Mouse (Mus musculus) layer of hippocampus, postnatal 10 days (tissue): ENCODE data around the gene BC049715. TPM values are rescaled to one million over a fixed set of nuclear protein-coding genes. Genes with fewer than 3 reads are reported as not detected.
"Not testable (repeated sequence)": the region's sequence is repeated elsewhere in the genome, so short reads cannot be mapped to it uniquely, and the experiment has no call there.

Experiments
- DNase-seq, 2 experiments: peaks; one replicate each; pipeline ENCODE4 v3.0.0; 2021; ENCODE audit warnings: low spot score in 2 of 2
- long read RNA-seq: library from polyadenylated mRNA; stranded (forward); transcript quantifications from one replicate; pipeline ENCODE4 v2.0.0, GENCODE M21; 2023
- total RNA-seq, 2 experiments: library from RNA; stranded (reverse); gene quantifications; 2 replicates each; pipeline ENCODE4 v1.2.3; 2021

Gene BC049715
- 1 to 10 TPM; 3.1 to 4.9 TPM for total RNA-seq
- long read RNA-seq: 0 reads

DNA sequence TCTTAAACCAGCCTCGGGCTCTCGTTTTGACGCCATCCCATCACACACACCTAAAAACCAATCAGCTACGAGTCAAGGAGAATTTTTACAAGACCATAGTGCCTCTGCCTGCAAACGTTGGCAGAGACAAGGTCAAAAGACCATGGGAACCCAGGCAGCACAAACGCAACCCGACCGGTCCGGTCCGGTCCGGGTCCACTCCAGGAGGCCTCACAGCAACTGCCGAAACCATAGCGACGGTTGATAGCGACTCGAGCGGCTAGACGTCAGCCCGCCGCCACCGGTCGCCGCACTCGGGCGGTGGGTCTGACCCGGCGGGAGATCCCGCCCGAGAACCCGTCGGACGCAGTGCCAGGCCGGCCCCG, at the start of gene BC049715:
Gene BC049715, plus strand, starts transcription at position 111 of the 365 bp plus-strand sequence.
- no peak for DNase-seq

DNA sequence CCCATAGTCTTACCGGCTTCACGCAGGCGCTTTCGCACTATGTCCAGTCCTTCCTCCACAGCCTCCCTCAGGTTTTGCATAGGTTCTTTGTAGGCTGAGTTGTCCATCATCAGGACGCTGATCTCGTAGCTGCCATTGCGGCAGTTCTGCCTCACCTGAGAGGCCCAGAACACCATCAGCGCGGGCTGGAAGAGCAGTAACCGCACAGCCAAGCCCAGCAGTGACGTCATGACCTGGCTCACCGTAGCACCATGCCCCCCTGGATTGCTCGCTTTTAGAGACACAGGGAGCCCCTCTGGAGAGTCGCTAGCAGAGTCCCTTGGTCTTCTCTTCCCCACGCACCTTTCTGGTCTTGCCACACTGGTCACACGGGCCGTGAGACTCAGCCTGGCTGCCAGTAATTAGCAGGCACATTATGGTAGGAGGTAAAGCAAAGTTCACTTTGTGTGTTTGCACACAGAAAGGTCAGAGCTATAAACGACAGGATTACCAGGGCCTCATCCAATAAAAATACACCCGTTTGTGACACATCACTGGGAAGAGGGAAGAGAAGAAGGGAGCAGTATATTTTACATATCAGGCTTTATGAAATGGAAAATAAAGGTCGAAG, 45.9 kb upstream of the BC049715 start, which contains the start of gene Gucy2c:
Gene Gucy2c, minus strand, starts transcription at position 389 of the 610 bp plus-strand sequence.
- DNase-seq: no peak

DNA sequence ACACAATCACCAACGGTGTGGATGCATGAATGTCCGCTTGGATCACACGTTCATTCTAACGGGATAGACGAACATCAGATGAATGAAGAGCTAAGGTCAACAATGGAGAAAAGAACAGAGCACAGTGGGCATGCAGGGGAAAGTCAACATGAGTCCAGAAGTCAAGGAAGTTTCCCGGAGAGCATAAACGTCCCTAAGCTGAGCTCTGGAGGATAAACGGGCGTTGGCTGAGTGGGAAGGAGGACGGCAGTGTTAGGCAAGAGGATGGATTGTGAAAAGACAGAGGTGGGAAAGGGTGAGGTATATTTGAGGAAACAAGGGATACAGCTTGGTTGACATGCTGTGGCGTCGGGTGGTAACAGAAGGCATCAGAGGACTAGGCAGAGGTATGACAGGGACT, 45.3 kb upstream of the BC049715 start:
- DNase-seq: no peak

DNA sequence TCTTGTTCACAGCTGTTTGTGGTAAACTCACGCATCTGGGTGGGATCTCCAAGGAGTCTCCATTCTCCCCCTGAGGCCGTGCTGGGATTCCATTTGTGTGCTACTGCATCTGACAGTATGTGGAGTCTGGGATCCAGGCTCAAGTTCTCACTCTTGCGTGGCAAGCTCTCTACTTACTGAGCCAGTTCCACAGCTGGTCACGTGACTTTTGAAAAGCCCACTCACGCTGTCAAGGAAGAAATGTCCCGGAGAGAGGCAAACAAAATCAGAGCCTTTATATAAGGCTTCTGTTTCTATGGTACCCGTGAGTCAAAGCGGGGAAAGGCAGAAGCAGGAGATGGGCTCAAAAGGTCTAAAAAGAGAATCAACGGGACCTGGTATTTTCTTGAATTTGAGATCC, 44.7 kb upstream of the BC049715 start:
- no peak for DNase-seq

DNA sequence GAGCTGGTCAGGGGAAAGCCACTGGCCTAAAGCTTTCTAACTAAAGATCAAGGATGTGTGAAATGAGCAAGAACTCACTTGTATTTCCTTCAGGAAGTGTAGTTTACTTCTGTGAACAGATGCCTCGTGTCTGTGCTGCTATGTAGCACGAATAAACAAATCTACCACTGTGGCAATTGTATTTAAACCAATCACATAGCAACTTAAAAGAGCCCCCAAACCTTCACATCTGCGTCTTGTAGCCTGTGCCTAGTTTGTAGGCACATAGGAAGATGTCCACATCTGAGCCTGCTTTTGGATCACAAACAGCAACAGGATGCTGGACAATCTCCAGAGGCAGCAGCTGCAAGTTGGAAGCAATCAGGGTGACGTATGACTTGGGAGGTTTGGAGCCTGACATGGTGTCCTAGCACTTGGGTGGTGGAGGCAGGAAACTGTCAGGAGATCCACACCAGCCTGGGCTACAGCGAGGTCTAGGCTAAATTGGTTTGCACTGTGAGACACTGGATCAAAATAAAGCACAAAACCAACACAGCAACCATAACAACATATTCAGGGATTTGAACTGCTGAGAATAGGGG, 37.9 kb upstream of the BC049715 start:
- no peak for DNase-seq

DNA sequence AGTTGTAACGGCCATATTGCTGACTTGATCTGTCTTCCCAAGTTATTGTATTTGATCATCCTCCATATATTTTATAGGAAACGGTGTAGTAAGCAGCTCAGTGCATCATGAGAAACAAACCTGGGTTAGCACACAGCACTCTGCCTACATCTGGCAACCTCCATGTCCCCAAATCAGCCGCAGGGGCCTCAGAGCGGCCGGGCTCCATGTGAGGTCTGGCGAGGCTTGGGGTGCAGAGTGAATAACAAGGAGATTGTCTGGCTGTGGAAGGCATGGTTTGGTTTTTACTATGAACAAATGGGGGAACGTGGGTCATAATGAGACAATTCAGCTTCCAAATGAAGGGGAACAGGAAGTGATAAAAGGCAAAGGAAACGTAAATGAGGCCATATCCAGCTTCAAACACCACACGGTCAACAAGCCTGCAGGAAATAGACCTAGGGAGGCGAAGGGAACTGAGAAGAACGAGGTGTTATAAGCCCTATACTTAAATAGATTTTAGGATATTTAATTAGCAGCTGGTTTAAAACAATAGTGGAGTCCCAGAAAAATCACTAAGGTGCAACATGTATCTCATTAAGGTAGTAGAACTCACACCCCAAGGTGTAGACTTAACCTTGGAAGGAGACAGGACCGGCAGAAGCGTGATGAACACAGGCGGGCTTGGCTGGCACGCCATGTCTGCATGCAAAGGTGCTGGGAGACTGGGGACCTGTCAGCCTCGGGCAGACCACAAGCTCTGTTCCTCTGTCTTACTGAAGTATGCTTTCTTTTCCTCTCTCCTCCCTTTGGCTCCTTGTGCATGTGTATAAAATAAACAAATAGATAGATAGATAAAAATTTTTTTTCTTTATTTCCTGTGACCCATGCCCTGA, 34.3 kb upstream of the BC049715 start:
- no peak for DNase-seq

DNA sequence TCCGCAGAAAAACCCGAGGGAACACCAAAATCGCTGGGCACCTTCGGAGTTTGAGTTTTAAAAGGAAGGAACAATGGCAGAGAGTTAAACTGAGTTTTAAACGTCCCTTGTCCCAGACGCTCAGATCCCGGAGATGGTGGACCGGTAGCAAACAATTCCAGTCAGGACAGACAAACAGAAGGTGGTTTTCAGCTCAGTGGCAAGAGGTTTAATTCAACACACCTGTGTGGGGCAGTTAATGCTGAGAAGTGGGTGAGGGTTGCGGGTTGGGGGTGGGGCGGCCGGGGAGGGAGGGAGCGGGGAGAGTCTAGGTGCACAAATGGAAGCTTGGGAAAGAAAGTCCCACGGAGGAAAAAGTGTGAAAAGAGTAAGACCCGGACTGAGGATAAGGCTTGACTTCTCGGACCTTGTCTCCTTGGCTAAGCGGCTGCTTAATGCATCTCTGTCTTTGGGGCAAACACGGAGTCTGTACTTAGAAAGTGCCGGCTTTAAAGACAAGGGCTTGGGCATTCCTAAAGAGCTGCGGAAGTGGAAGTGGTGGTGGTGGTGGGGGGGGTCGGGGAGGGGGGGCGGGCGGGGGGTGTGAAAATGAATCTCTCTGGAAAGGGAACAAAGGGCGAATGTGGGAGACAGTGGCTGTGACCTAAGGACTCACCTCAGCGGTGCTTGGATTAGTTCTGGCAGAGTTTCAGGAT, 33.4 kb upstream of the BC049715 start:
- DNase-seq: no peak

DNA sequence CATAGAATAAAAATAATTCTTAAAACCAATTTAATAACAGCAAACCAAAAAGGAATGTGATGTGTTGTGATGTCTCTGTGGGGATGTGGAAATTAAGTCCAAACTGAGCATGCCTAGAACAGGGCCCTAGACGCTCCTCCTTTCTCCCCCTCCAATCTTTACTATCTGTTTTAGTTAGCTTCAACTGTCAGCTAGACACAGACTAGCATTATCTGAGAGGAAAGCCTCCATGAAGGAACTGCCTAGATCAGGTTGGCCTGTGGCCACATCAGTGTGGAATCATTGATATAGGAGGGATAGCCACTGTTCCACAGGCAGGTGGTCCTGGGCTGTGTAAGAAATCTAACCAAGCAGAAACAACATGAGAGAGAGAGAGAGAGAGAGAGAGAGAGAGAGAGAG, 32.3 kb upstream of the BC049715 start:
- DNase-seq: no peak

DNA sequence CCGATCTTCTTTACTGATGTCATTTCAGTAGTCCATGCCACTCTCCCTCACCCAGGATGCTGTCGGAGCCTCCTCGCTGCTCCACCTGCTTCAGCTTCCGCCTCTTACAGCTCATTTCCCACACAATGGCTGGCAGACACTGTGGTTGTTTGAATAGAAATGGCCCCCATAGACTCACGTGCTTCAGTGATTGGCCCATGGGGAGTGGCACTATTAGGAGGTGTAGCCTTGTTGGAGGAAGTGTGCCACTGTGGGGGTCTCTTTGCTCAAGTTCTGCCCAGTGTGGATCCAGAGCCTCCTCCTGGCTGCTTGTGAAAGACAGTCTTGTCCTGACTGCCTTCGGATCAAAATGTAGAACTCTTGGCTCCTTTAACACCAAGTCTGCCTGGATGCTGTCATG, 31.6 kb upstream of the BC049715 start:
- no peak for DNase-seq

DNA sequence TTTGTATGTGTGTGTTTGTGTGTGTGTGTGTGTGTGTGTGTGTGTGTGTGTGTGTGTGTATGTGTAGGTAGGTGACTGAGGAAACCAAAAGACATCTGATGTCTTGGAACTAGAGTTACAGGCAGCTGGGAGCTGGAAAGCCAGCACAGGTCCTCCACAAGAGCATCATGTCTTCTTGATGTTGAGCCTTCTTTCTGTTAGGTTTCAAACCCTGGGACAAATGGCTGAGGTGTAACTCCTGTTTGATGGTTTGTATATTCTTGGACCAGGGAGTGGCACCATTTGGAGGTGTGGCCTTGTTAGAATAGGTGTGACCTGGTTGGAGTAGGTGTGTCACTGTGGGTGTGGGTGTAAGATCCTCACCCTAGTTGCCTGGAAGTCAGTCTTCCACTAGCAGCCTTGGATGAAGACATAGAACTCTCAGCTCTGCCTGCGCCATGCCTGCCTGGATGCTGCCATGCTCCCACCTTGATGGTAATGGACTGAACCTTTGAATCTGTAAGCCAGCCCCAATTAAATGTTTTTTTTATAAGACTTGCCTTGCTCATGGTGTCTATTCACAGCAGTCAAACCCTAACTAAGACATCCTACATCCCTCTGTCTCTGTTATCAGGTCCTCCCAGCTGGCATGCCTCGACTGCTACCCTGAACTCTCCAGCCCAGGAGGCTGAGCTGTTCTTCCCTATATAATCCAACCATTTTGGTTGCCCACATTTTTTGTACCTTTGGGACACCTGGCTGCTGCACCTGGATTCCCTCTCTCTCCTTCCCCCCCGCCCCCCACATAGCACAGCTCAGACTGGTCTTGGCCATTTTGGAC, 29.3 kb upstream of the BC049715 start:
- not testable (repeated sequence) for DNase-seq

DNA sequence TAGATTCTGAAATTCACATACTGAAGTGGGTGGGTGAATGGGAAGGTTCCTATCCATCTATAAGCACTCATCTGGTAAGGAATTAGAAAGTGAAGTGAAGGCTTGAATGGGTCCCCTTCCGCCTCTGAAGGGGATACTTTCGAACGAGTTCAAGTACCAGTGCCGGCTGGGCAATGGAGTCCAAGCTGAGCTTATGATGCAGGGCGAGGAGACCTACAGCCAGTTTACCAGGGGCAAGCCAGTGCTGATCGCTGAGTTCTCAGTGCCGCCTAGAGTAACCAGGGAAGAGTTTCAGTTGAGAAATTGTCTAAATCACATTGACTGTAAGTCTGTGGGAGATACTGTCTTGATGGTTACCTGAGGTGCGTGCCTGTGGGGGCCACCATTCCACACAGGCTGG, 26.7 kb upstream of the BC049715 start:
- DNase-seq: no peak

DNA sequence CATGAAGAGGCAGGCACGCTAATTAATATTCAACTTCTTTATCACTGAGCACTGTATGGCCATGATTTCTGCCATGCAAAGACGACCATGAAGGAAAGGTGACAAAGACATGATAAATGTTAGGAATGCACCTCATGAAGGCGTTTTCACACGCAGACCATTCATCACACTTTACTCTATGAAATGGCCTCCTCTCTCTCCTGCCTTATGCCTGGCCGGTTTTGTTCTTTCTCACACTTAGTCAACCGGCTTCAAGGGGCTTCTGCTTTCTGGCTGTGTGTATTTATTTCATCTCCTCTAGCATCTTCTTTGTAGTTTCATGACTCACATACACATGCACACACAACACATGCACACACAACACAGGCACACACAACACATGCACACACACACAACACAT, 26.2 kb upstream of the BC049715 start:
- no peak for DNase-seq

DNA sequence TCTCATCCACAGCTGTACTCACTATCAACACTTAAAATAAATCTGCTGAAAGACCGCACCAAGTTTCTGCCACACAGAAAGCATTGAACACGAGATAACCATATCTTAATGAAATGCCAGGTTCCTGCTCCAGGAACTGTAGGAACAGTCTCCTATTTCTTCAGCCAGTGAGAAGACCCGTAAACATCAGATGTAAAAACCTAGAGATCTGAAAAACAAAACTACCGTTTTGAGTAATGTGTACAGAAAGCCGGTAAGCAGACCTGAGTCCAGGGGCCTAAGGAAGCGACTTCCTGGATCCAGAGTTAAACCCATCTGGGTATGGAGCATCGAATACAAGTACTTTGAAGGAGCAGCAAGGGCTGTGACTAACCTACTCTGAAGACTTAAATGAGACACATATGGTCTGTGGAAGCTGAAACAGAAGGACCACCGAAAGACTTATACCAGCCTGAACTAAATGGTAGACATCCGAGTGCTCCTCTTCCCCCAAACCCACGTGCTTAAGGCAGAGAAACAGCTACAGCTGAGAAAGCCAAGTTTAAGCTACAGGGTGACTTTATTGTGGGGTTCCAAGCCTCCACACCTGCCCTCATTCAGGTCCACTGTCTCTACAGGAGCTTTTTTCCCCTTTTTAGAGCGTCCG, 24.2 kb upstream of the BC049715 start:
- no peak for DNase-seq

DNA sequence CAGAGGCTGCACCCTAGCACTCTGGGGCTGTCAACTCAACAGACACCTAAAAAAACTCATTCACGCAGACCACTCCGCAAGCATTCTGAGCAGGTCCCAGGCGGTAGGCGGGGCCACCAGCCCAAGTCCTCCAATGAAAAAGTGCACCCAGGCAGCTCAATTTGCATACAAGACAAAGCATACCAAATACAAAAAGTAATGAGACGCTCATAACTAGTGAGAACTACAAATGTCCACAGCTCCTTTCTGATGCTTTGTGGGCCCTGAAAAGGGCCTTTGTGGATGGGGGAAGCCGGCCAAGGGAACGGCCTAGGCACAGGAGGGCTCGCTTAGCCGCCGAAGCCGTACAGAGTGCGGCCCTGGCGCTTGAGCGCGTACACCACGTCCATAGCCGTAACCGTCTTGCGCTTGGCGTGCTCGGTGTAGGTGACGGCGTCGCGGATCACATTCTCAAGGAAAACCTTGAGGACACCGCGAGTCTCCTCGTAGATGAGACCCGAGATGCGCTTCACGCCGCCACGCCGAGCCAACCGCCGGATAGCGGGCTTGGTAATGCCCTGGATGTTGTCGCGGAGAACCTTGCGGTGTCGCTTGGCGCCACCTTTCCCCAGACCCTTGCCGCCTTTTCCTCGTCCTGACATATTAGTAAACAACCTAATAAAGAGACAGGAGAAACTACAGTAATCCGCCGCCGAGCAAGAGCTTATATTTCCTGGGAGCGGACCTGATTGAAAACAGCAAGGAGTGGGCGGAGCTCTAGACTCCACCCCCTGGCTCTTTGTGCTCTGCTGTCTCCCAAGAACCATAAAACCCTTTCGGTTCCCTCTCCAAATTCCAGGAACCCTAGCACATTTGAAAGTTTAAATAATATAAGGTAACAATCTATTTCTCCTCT, 23.4 kb upstream of the BC049715 start, which contains the start of gene Hist4h4:
Gene Hist4h4, minus strand, starts transcription at position 677 of the 895 bp plus-strand sequence.
- peak; percentile 99 for DNase-seq

DNA sequence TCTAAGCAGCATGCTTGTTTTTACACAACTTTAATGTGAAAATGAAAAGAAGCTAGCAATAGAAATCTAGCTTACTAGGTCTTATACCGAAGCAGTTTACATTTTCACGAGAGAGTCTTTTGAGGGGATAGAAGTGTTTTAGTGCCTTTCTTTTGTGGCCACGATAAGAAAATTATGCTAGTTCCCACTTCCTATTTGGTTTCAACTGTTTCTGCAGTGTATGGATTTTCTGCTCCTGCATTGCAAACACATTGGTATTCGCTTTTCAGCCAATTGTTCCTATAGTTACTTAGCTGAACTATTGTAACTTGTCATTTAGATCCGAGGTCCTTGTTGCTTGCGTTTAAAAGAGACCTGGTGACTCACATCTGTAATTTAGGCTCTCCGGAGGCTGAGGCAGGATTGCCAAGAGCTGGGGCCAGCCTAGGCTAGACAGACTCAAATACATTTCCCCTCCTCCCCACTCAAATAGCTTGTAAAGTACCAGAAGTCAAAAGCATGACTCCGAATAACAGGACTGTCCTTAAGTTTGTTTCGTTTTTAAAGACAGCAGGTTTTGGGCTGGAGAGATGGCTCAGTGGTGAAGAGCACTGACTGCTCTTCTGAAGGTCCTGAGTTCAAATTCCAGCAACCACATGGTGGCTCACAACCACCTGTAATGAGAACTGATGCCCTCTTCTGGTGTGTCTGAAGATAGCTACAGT, 22.6 kb upstream of the BC049715 start:
- no peak for DNase-seq

DNA sequence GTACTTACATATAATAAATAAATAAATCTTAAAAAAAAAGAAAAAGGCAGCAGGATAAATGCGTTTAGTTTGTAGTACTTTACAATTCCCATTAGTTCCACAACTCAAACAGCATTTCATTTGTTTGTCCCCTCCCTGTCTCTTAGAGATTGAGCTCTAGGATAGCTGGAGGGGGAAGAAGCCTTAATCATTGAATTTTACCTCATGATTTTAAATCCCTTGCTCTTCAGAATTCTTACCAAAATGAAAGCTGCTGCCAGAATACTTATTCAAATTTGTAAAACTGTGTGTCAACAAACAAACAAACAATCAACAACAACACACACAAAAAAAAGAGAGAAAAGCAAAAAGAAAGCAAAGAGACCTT, 22.0 kb upstream of the BC049715 start:
- DNase-seq: no peak

DNA sequence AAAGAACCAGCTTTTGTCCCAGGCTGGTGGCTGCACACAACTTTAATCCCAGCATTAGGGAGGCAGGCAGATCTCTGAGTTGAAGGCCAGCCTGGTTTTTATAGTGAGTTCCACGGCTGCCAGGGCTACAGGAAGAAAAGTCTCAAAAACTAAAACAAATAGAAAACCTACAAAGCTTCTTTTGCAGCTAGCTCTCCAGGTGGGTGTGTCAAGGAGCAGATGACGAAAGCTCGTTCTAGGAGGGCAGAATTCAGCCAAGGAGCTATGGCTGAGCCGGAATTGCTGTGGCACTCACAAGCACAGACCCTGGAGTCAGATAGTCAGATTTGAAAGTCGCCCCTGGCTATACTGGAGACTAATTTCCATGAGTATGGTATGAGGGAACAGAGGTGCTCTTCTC, 20.6 kb upstream of the BC049715 start:
- DNase-seq: no peak

DNA sequence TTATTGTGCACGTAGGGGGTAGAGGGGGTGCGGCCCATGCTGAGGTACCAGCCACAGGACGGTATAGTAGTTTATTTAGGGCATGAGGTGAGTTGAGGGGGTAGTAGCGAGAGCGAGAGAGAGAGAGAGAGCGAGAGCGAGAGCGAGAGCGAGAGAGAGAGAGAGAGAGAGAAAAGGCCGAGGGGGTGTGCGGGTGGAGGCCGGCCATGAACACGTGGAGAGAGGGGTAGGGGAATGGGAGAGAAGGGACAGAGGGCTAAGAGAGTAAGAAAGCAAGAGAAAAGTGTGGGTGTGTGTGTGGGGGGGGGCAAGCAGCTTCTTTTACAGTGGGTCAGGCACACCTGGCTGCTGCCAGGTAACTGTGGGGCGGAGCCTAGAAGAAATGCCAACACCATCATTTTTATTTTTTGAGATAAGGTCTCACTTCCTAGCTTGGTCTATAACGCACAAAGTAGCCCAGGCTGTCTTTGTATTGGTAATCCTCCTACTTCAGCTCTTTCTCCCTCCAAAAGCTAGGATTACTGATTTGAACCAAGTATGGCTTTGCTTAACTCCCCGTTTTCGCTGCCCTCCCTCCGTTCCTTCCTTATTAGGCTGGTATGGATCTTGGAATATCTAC, 19.9 kb upstream of the BC049715 start:
- no peak for DNase-seq
